15 mouse cellular contexts compared by ENCODE assay signal in the genomic region with DNA sequence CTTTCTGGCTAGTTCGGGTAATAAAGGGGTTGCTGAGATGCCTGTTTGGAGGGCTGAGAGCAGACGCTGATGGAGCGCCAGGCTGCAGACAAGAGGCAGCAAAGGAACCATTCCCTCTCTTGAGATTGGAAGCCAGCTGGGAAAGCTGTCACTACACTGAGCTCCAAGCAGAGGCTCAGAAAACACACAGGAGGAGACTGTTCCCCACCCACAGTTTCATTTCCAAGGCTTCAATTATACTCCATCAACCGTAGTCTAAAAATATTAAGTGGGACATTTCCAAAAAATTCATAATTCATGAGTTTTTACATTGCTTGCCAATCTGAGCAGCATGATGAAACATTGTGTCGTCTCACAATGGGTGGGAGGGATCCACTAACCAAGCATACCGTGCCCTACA. TPM values are rescaled to one million over a fixed set of nuclear protein-coding genes. Genes with fewer than 3 reads are reported as not detected.
DNase-seq lines count a peak whose midpoint lies in the region; ATAC-seq and TF ChIP-seq lines count a peak whose summit lies in the region.
"Had no signal": no experiment of that assay in that cellular context is flagged by ENCODE, and none has a peak within 500 bp of the region (broad histone marks: within the 10 kb centered on the region; RNA-seq: fewer than 3 reads in every experiment).

No protein-coding gene starts in this region.

- no peak overlapping the region for H3K4me2 ChIP-seq in forebrain, embryonic 15.5 days (replicated peaks)
- no peak overlapping the region for H3K4me2 ChIP-seq in forebrain, embryonic 11.5 days (ENCODE audit: low read depth, low read length, severe bottlenecking)
- H3K4me2 ChIP-seq: lung, embryonic 14.5 days had no signal

- no peak for TF ChIP-seq POLR2A in brain, embryonic 14.5 days (IDR thresholded peaks at IDR 0.05; ENCODE audit: borderline replicate concordance, extremely low read depth, insufficient read depth, insufficient read length, poor library complexity, severe bottlenecking)
- no peak for TF ChIP-seq POLR2A in heart, adult 2 months (IDR thresholded peaks at IDR 0.05; ENCODE audit: insufficient read depth, low read depth, low read length)

- H3K9me3 ChIP-seq in forebrain, embryonic 15.5 days = no peaks in the 10 kb centered on the region
- no peaks in the 10 kb centered on the region for H3K9me3 ChIP-seq in forebrain, embryonic 11.5 days (ENCODE audit: control insufficient read depth, low read length)
- H3K9me3 ChIP-seq: megakaryocyte, embryonic 14.5 days had no signal

- peak overlapping the region; percentile 77 for H3K27ac ChIP-seq in forebrain, embryonic 15.5 days (replicated peaks)
- H3K27ac ChIP-seq in forebrain, embryonic 11.5 days (ENCODE audit: low read depth, low read length) = no peak overlapping the region
- no peak overlapping the region for H3K27ac ChIP-seq in heart, adult 2 months

- no peaks in the 10 kb centered on the region for H3K36me3 ChIP-seq in forebrain, embryonic 15.5 days
- H3K36me3 ChIP-seq in forebrain, embryonic 11.5 days (ENCODE audit: control insufficient read depth, insufficient read depth, low read length) = no peaks in the 10 kb centered on the region
- no peaks in the 10 kb centered on the region; the same call in 1 of the 2 replicates for H3K36me3 ChIP-seq in heart, adult 2 months (ENCODE audit: control insufficient read depth, insufficient read depth, low read length)

- intact Hi-C loops in left cerebral cortex, postnatal 14 days (cut with DNase I) = loop anchor here (10.0 kb wide), 1 partner anchor 306 kb away; the partner anchor contains the start of gene Fes
- intact Hi-C loops in heart, adult 2 months (cut with DNase I) = no loop called here

- WGBS in forebrain, embryonic 15.5 days = 44% methylated on average over 6 of the region's 6 CpGs
- 72% methylated on average over 6 of the region's 6 CpGs for WGBS in forebrain, embryonic 11.5 days
- 73% methylated on average over 6 of the region's 6 CpGs for WGBS in heart, adult 2 months

- no peak for TF ChIP-seq EP300 in heart, adult 2 months (IDR thresholded peaks at IDR 0.05; ENCODE audit: insufficient read depth, low read depth, low read length)

- no peak for TF ChIP-seq CTCF in brain, embryonic 14.5 days (IDR thresholded peaks at IDR 0.05; ENCODE audit: borderline replicate concordance, extremely low read depth, insufficient read depth, insufficient read length)
- no peak for TF ChIP-seq CTCF in heart, adult 2 months (IDR thresholded peaks at IDR 0.05)

- no peaks in the 10 kb centered on the region for H3K27me3 ChIP-seq in forebrain, embryonic 15.5 days
- H3K27me3 ChIP-seq in forebrain, embryonic 11.5 days (ENCODE audit: control insufficient read depth, insufficient read depth, low read length) = no peaks in the 10 kb centered on the region
- no peaks in the 10 kb centered on the region for H3K27me3 ChIP-seq in heart, adult 2 months (ENCODE audit: control insufficient read depth, insufficient read depth, low read length)
- H3K27me3 ChIP-seq: megakaryocyte, embryonic 14.5 days had no signal

- H3K4me1 ChIP-seq in forebrain, embryonic 15.5 days = peaks cover 32% of the 10 kb centered on the region
- H3K4me1 ChIP-seq in forebrain, embryonic 11.5 days (replicated peaks; ENCODE audit: control insufficient read depth, insufficient read depth, low read length) = no peaks in the 10 kb centered on the region
- peaks cover 4% of the 10 kb centered on the region for H3K4me1 ChIP-seq in heart, adult 2 months (ENCODE audit: control insufficient read depth, insufficient read depth, low read length)

- DNase-seq in forebrain, embryonic 11.5 days (ENCODE audit: low spot score) = no peak
- peak; percentile 73 for DNase-seq in brain, embryonic 14.5 days (ENCODE audit: low read depth)
- peak; percentile 64 to 81 for DNase-seq in layer of hippocampus, adult 18-20 months (ENCODE audit: low spot score in 2 of 2)
- peak; percentile 63 to 87 for DNase-seq in left cerebral cortex, postnatal 14 days (ENCODE audit: low spot score in 2 of 2)
- DNase-seq in urinary bladder, postnatal 10 days (ENCODE audit: low spot score) = no peak
- no peak for DNase-seq in heart, adult 2 months
- DNase-seq in adrenal gland, postnatal 36 days = no peak
- DNase-seq: B cell, adult 2 months; cerebellum, adult 18-20 months; heart, postnatal 36 days; lung, embryonic 14.5 days; thymus, adult 2 months had no signal

- H3K9ac ChIP-seq in forebrain, embryonic 15.5 days (replicated peaks) = no peak overlapping the region
- no peak overlapping the region for H3K9ac ChIP-seq in forebrain, embryonic 11.5 days (ENCODE audit: low read length)
- H3K9ac ChIP-seq in heart, adult 2 months (ENCODE audit: low read depth, low read length) = no peak overlapping the region
- H3K9ac ChIP-seq: lung, embryonic 14.5 days had no signal

- no peaks in the 10 kb centered on the region for H3K79me2 ChIP-seq in heart, adult 2 months (replicated peaks; ENCODE audit: control insufficient read depth, insufficient read depth, low read length)

- no peak overlapping the region for H3K4me3 ChIP-seq in forebrain, embryonic 15.5 days
- H3K4me3 ChIP-seq in forebrain, embryonic 11.5 days (ENCODE audit: low read depth, low read length) = no peak overlapping the region
- no peak overlapping the region for H3K4me3 ChIP-seq in heart, adult 2 months
- H3K4me3 ChIP-seq: megakaryocyte, embryonic 14.5 days had no signal

- ATAC-seq in forebrain, embryonic 15.5 days (replicated peaks) = no peak; the same call in 1 of the 2 replicates
- ATAC-seq in forebrain, embryonic 11.5 days (replicated peaks; ENCODE audit: low FRiP score) = no peak
- ATAC-seq: inflammation-experienced regulatory T-cells, adult 6 months had no signal

RNA-seq across cellular contexts. Expression of gene Crtc3, which starts 2.5 kb away (rescaled TPM):
- polyA plus RNA-seq in forebrain, embryonic 15.5 days (2015; fragmentation: Nextera tagmentation; extraction: Ambion mirVana) = 17.0 and 20.9 TPM in 2 replicates
- polyA plus RNA-seq in forebrain, embryonic 11.5 days (2014; fragmentation: Nextera tagmentation; extraction: Ambion mirVana) = 11.9 and 15.5 TPM in 2 replicates
- polyA plus RNA-seq in brain, embryonic 14.5 days (2012; rRNA removed) = 13.0 and 18.1 TPM in 2 replicates
- total RNA-seq in layer of hippocampus, adult 18-20 months (2021) = 10 to 100 TPM; 20.2 to 20.8 TPM
- 10 to 100 TPM; 12.5 to 13.4 TPM for total RNA-seq in left cerebral cortex, postnatal 14 days (2021)
- 10 to 100 TPM; 11.0 to 12.9 TPM for total RNA-seq in heart, adult 2 months (2021)
- polyA plus RNA-seq in heart, adult 2 months (2012; rRNA removed) = 11.6 and 14.3 TPM in 2 replicates
- 10 to 100 TPM; 25.0 to 31.2 TPM for total RNA-seq in adrenal gland, postnatal 36 days (2021)

Comparison
In these comparisons a context has a peak if more than half of its experiments do, and no peak if none do; other contexts are left out.
1. DNase-seq: peak in brain, embryonic 14.5 days (single experiment), layer of hippocampus, adult 18-20 months (2 of 2) and left cerebral cortex, postnatal 14 days (2 of 2); none in forebrain, embryonic 11.5 days (single experiment), urinary bladder, postnatal 10 days (single experiment), heart, adult 2 months (0 of 2) and adrenal gland, postnatal 36 days (0 of 2).